ENCODE assay signal across 8 mouse cellular contexts in the genomic region with DNA sequence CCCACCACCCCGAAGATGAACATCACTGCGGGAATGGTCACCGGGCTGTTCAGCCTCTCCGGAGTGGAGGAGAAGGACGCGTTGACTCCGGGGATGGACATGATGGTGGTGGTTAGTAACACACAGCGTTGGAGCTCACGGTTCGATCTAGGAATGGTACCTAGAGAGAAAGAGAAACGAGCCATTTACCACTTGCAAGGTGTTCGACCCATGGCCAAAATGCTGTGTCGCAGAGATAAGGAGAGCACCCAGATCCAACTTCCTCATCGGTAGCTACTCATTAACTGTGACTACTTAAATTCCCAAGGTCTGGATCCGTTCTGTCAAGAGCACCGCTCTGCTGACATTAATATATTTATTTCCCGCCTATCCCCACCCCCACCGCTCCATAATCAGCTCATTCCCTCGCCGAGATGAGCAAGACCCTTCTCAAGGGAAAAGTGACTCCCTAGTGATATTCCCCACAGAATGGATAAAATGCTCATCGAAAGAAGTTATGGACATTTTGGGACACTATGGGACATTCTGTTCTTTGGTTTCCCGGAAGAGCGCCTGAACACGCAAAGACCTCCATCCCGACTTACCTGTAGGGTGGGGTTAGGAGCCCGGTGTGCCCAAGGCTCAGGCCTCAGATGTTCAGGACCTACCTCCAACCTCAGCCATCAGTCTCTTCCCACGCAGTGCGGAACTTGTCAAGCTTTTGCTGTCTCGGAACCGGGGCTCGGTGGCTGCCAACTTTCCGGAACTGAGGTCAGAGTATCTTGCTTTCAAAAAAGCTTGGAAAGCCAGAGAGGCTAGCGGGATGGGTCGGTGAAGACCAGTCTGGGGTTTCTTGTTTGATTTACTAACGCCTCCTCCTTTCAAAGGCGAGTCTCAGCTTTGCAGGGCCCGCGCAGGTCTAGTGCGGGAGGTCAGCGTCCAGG. TPM values are rescaled to one million over a fixed set of nuclear protein-coding genes. Genes with fewer than 3 reads are reported as not detected.
DNase-seq lines count a peak whose midpoint lies in the region; ATAC-seq and TF ChIP-seq lines count a peak whose summit lies in the region.

No protein-coding gene starts in this region.

- H3K36me3 ChIP-seq in heart, embryonic 14.5 days (ENCODE audit: control insufficient read depth, insufficient read depth, low read length): no peaks in the 10 kb centered on the region
- no peaks in the 10 kb centered on the region for H3K36me3 ChIP-seq in limb, embryonic 15.5 days
- no peaks in the 10 kb centered on the region for H3K36me3 ChIP-seq in neural tube, embryonic 11.5 days (ENCODE audit: control insufficient read depth, insufficient read depth, low read length)

- peak overlapping the region; percentile 69 for H3K9ac ChIP-seq in heart, embryonic 14.5 days (ENCODE audit: low read length)
- peak overlapping the region; percentile 47 for H3K9ac ChIP-seq in limb, embryonic 15.5 days
- no peak overlapping the region for H3K9ac ChIP-seq in neural tube, embryonic 11.5 days (ENCODE audit: low read length)

- intact Hi-C loops in left cerebral cortex, adult 2 months (cut with DNase I): no loop called here
- intact Hi-C loops in left cerebral cortex, postnatal 36 days (cut with DNase I): no loop called here

- ATAC-seq in heart, embryonic 14.5 days (ENCODE audit: insufficient number of reproducible peaks, insufficient read depth, low FRiP score, low read depth): peak; percentile 4; the same call in 1 of the 2 replicates
- ATAC-seq in limb, embryonic 15.5 days (ENCODE audit: insufficient number of reproducible peaks, low FRiP score, low TSS enrichment, low read depth): 0 out of 2 replicates have a peak, but pooled peaks have one; percentile 5
- peak; percentile 1 for ATAC-seq in neural tube, embryonic 11.5 days (ENCODE audit: insufficient read depth, low FRiP score, low TSS enrichment)

- H3K27ac ChIP-seq in left cerebral cortex, adult 2 months: no peak overlapping the region
- peak overlapping the region; percentile 83 for H3K27ac ChIP-seq in brown adipose tissue, adult 24 weeks (replicated peaks; ENCODE audit: low read depth, low read length)
- H3K27ac ChIP-seq in heart, embryonic 14.5 days (replicated peaks in 1 of 2; ENCODE audit: control insufficient read depth in 1 of 2, insufficient read depth in 1 of 2, low read depth in 2 of 2, low read length in 2 of 2): no peak overlapping the region
- H3K27ac ChIP-seq in limb, embryonic 15.5 days: no peak overlapping the region
- H3K27ac ChIP-seq in neural tube, embryonic 11.5 days (ENCODE audit: low read depth, low read length): no peak overlapping the region

- peak overlapping the region; percentile 99 for H3K4me2 ChIP-seq in heart, embryonic 14.5 days (ENCODE audit: low read length)
- peak overlapping the region; percentile 100 for H3K4me2 ChIP-seq in limb, embryonic 15.5 days
- H3K4me2 ChIP-seq in neural tube, embryonic 11.5 days (ENCODE audit: low read depth): peak overlapping the region; percentile 96

- H3K27me3 ChIP-seq in heart, embryonic 14.5 days (ENCODE audit: control insufficient read depth, insufficient read depth, low read length): peaks cover 48% of the 10 kb centered on the region
- peaks cover 24% of the 10 kb centered on the region for H3K27me3 ChIP-seq in limb, embryonic 15.5 days
- peaks cover 34% of the 10 kb centered on the region for H3K27me3 ChIP-seq in neural tube, embryonic 11.5 days (ENCODE audit: control insufficient read depth, insufficient read depth, low read length)

- peaks cover 11% of the 10 kb centered on the region for H3K4me1 ChIP-seq in brown adipose tissue, adult 24 weeks (ENCODE audit: control insufficient read depth, insufficient read depth, insufficient read length, low read length)
- peaks cover 13 to 27% of the 10 kb centered on the region in 2 experiments; a peak in 3 of 4 replicates for H3K4me1 ChIP-seq in heart, embryonic 14.5 days (ENCODE audit: control insufficient read depth in 2 of 2, insufficient read depth in 2 of 2, low read length in 2 of 2)
- peaks cover 37% of the 10 kb centered on the region for H3K4me1 ChIP-seq in limb, embryonic 15.5 days
- H3K4me1 ChIP-seq in neural tube, embryonic 11.5 days (ENCODE audit: control insufficient read depth, insufficient read depth, low read length): peaks cover 13% of the 10 kb centered on the region

- no peak for DNase-seq in left cerebral cortex, adult 2 months (ENCODE audit: extremely low spot score in 1 of 2, low spot score in 2 of 2)
- no peak for DNase-seq in left cerebral cortex, postnatal 36 days (ENCODE audit: low spot score in 2 of 2)
- DNase-seq in neural tube, embryonic 11.5 days (ENCODE audit: low spot score): peak; percentile 31
- no peak for DNase-seq in right cerebral cortex, adult 2 months (ENCODE audit: low spot score in 2 of 2)
- DNase-seq in embryo, embryonic 9.5 days (ENCODE audit: extremely low spot score): no peak

- H3K9me3 ChIP-seq in heart, embryonic 14.5 days (ENCODE audit: control insufficient read depth, low read length): no peaks in the 10 kb centered on the region
- no peaks in the 10 kb centered on the region for H3K9me3 ChIP-seq in limb, embryonic 15.5 days
- H3K9me3 ChIP-seq in neural tube, embryonic 11.5 days (ENCODE audit: control insufficient read depth, low read length): no peaks in the 10 kb centered on the region

- WGBS in heart, embryonic 14.5 days: 4% methylated on average over 40 of the region's 40 CpGs
- WGBS in limb, embryonic 15.5 days: 6% methylated on average over 40 of the region's 40 CpGs
- 8% methylated on average over 40 of the region's 40 CpGs for WGBS in neural tube, embryonic 11.5 days

- no peak for TF ChIP-seq CTCF in left cerebral cortex, adult 2 months (IDR thresholded peaks at IDR 0.05)

- H3K4me3 ChIP-seq in left cerebral cortex, adult 2 months: peak overlapping the region; percentile 51
- peak overlapping the region; percentile 90 for H3K4me3 ChIP-seq in brown adipose tissue, adult 24 weeks (ENCODE audit: insufficient read depth, low read depth, low read length)
- H3K4me3 ChIP-seq in heart, embryonic 14.5 days (ENCODE audit: control insufficient read depth in 1 of 2, insufficient read depth in 1 of 2, low read depth in 1 of 2, low read length in 2 of 2): peak overlapping the region; percentile 58
- peak overlapping the region; percentile 60 for H3K4me3 ChIP-seq in limb, embryonic 15.5 days
- H3K4me3 ChIP-seq in neural tube, embryonic 11.5 days (ENCODE audit: low read depth, low read length): peak overlapping the region; percentile 48

RNA-seq across cellular contexts. Expression of a gene that starts 0.7 kb away (rescaled TPM):
- 1 to 10 TPM; 1.1 to 1.2 TPM for total RNA-seq in left cerebral cortex, adult 2 months (2021)
- 1 to 10 TPM in 1 of 2 experiments, under 1 TPM in 1; 0.82 to 1.1 TPM for total RNA-seq in left cerebral cortex, postnatal 36 days (2021)
- polyA plus RNA-seq in brown adipose tissue, adult 24 weeks (2012; ENCODE audit: insufficient read depth, insufficient read length, missing spikeins): 2.6 and 3.1 TPM in 2 replicates
- 3.3 and 4.1 TPM in 2 replicates for polyA plus RNA-seq in heart, embryonic 14.5 days (2014; fragmentation: Nextera tagmentation; extraction: Ambion mirVana)
- 5.0 and 5.6 TPM in 2 replicates for polyA plus RNA-seq in limb, embryonic 15.5 days (2015; fragmentation: Nextera tagmentation; extraction: Ambion mirVana)
- 1.3 and 1.4 TPM in 2 replicates for polyA plus RNA-seq in neural tube, embryonic 11.5 days (2014; fragmentation: Nextera tagmentation; extraction: Ambion mirVana)

RNA-seq across cellular contexts. Expression of a gene that starts 58.0 kb away (rescaled TPM):
- total RNA-seq in left cerebral cortex, adult 2 months (2021): 10 to 100 TPM; 90.7 to 95.1 TPM
- total RNA-seq in left cerebral cortex, postnatal 36 days (2021): 10 to 100 TPM; 74.3 to 75.4 TPM
- polyA plus RNA-seq in brown adipose tissue, adult 24 weeks (2012; ENCODE audit: insufficient read depth, insufficient read length, missing spikeins): 18.9 and 23.4 TPM in 2 replicates
- polyA plus RNA-seq in heart, embryonic 14.5 days (2014; fragmentation: Nextera tagmentation; extraction: Ambion mirVana): 36.8 and 39.7 TPM in 2 replicates
- polyA plus RNA-seq in limb, embryonic 15.5 days (2015; fragmentation: Nextera tagmentation; extraction: Ambion mirVana): 34.8 and 37.8 TPM in 2 replicates
- 46.6 and 49.3 TPM in 2 replicates for polyA plus RNA-seq in neural tube, embryonic 11.5 days (2014; fragmentation: Nextera tagmentation; extraction: Ambion mirVana)
